Mouse (Mus musculus) myocyte (in vitro differentiated cells): Measurements from ENCODE around the gene Gm11032. TPM values are rescaled to one million over a fixed set of nuclear protein-coding genes. Genes with fewer than 3 reads are reported as not detected.

Experiments used
- H3K27me3 ChIP-seq: one replicate; pipeline ENCODE4 v1.6.1; 2011; ENCODE audit not compliant: control insufficient read depth, insufficient read depth, insufficient read length
- H3K36me3 ChIP-seq: one replicate; pipeline ENCODE4 v1.6.1; 2011; ENCODE audit not compliant: control insufficient read depth, insufficient read depth
- H3K4me2 ChIP-seq: one replicate; pipeline ENCODE4 v1.6.1; 2011; ENCODE audit warnings: low read depth, control low read depth
- H3K4me3 ChIP-seq: one replicate; pipeline ENCODE4 v1.5.1; 2011; ENCODE audit warnings: mild to moderate bottlenecking, control low read depth, moderate library complexity
- H3K79me2 ChIP-seq: one replicate; pipeline ENCODE4 v1.6.1; 2011; ENCODE audit not compliant: control insufficient read depth, insufficient read depth
- H3ac ChIP-seq: one replicate; pipeline ENCODE4 v1.6.1; 2011; ENCODE audit not compliant: control insufficient read depth, insufficient read length
- CEBPB ChIP-seq: IDR thresholded peaks from 2 replicates; pipeline ENCODE4 v1.6.1; 2011; ENCODE audit warnings: mild to moderate bottlenecking, moderate library complexity; ENCODE audit not compliant: poor library complexity, insufficient read depth, severe bottlenecking
- E2F4 ChIP-seq: IDR thresholded peaks from one replicate; pipeline ENCODE4 v1.6.1; 2011; ENCODE audit warnings: mild to moderate bottlenecking, control low read depth, moderate library complexity; ENCODE audit not compliant: insufficient read depth
- MAX ChIP-seq: IDR thresholded peaks from one replicate; pipeline ENCODE4 v1.6.1; 2011; ENCODE audit warnings: low read depth, mild to moderate bottlenecking, control low read depth
- MYOD1 ChIP-seq, 3 experiments: IDR thresholded peaks; one replicate each; pipeline ENCODE4 v1.6.1; 2011; ENCODE audit warnings: control low read depth in 2 of 3, low read depth in 2 of 3, mild to moderate bottlenecking in 2 of 3, moderate library complexity in 1 of 3; ENCODE audit not compliant: insufficient read length in 2 of 3, control insufficient read depth in 1 of 3
- MYOG ChIP-seq, 3 experiments: IDR thresholded peaks; one replicate each; pipeline ENCODE4 v1.6.1; 2011; ENCODE audit warnings: control low read depth in 2 of 3, low read depth in 2 of 3, mild to moderate bottlenecking in 2 of 3; ENCODE audit not compliant: insufficient read length in 2 of 3, control insufficient read depth in 1 of 3, insufficient read depth in 1 of 3
- POLR2A ChIP-seq: IDR thresholded peaks from one replicate; pipeline ENCODE4 v1.6.1; 2011; ENCODE audit warnings: low read depth, mild to moderate bottlenecking, control low read depth, moderate library complexity; ENCODE audit not compliant: insufficient read length
- POLR2AphosphoS2 ChIP-seq: IDR thresholded peaks from one replicate; pipeline ENCODE4 v1.6.1; 2011; ENCODE audit warnings: low read depth, control low read depth; ENCODE audit not compliant: insufficient read length
- REST ChIP-seq: IDR thresholded peaks from one replicate; pipeline ENCODE4 v1.6.1; 2011; ENCODE audit warnings: mild to moderate bottlenecking, control low read depth, moderate library complexity; ENCODE audit not compliant: insufficient read depth, insufficient read length
- SRF ChIP-seq: IDR thresholded peaks from one replicate; pipeline ENCODE4 v1.6.1; 2011; ENCODE audit warnings: low read depth; ENCODE audit not compliant: control insufficient read depth, insufficient read length
- TCF12 ChIP-seq: IDR thresholded peaks from one replicate; pipeline ENCODE4 v1.6.1; 2011; ENCODE audit warnings: mild to moderate bottlenecking, control low read depth; ENCODE audit not compliant: poor library complexity, insufficient read depth, severe bottlenecking
- TCF3 ChIP-seq: IDR thresholded peaks from one replicate; pipeline ENCODE4 v1.6.1; 2011; ENCODE audit warnings: low read depth, control low read depth; ENCODE audit not compliant: insufficient read length
- USF1 ChIP-seq: IDR thresholded peaks from one replicate; pipeline ENCODE4 v1.6.1; 2011; ENCODE audit warnings: low read depth, mild to moderate bottlenecking, control low read depth, moderate library complexity
- polyA plus RNA-seq: library from polyadenylated mRNA; unstranded; fragments of >200 nt; fragmentation: generic; extraction: Trizol; gene quantifications from one replicate; pipeline ENCODE4 v1.2.1, GENCODE M21; 2012; ENCODE audit warnings: missing spikeins

Gene Gm11032
- polyA plus RNA-seq, 1 experiment, result not detected

- Histone ChIP-seq H3K4me2 (no peak overlapping the region), H3ac (no peak overlapping the region), H3K4me3 (no peak overlapping the region), H3K79me2 (no peaks in the 10 kb centered on the region), H3K36me3 (no peaks in the 10 kb centered on the region), H3K27me3 (no peaks in the 10 kb centered on the region)
- TF ChIP-seq MYOD1 (IDR thresholded peaks at IDR 0.05; ENCODE audit: control insufficient read depth in 1 of 3, insufficient read length in 2 of 3, low read depth in 2 of 3) (no peak), POLR2AphosphoS2 (no peak), SRF (no peak), USF1 (no peak), REST (no peak), CEBPB (no peak), MYOG (IDR thresholded peaks at IDR 0.05; ENCODE audit: control insufficient read depth in 1 of 3, insufficient read depth in 1 of 3, insufficient read length in 2 of 3, low read depth in 2 of 3) (no peak), TCF12 (no peak), TCF3 (no peak), MAX (no peak), POLR2A (no peak)
Measured at GRCm38 (mm10) chr11:4599916-4600315, 20.0 kb upstream of the Gm11032 start.

- no peak for TF ChIP-seq CEBPB
- TF ChIP-seq POLR2AphosphoS2, result no peak
- TF ChIP-seq TCF3, result no peak
- no peak for TF ChIP-seq POLR2A
- TF ChIP-seq MYOD1 (IDR thresholded peaks at IDR 0.05; ENCODE audit: control insufficient read depth in 1 of 3, insufficient read length in 2 of 3, low read depth in 2 of 3), result no peak
- no peak for TF ChIP-seq E2F4
- no peak for TF ChIP-seq TCF12
- TF ChIP-seq MYOG (IDR thresholded peaks at IDR 0.05; ENCODE audit: control insufficient read depth in 1 of 3, insufficient read depth in 1 of 3, insufficient read length in 2 of 3, low read depth in 2 of 3), result no peak
- no peak for TF ChIP-seq REST
- TF ChIP-seq MAX, result no peak
- TF ChIP-seq SRF, result no peak
- TF ChIP-seq USF1, result no peak
Measured at GRCm38 (mm10) chr11:4601890-4602289, 18.0 kb upstream of the Gm11032 start.

GRCm38 (mm10) chr11:4602691-4603441 lies 17.0 kb upstream of the Gm11032 start:
- Histone ChIP-seq H3ac (no peak overlapping the region), H3K36me3 (no peaks in the 10 kb centered on the region), H3K27me3 (no peaks in the 10 kb centered on the region), H3K79me2 (no peaks in the 10 kb centered on the region), H3K4me3 (no peak overlapping the region), H3K4me2 (no peak overlapping the region)
- TF ChIP-seq USF1 (no peak), TCF3 (no peak), CEBPB (no peak), MYOD1 (IDR thresholded peaks at IDR 0.05; ENCODE audit: control insufficient read depth in 1 of 3, insufficient read length in 2 of 3, low read depth in 2 of 3) (no peak), TCF12 (no peak), MAX (no peak), SRF (no peak), MYOG (IDR thresholded peaks at IDR 0.05; ENCODE audit: control insufficient read depth in 1 of 3, insufficient read depth in 1 of 3, insufficient read length in 2 of 3, low read depth in 2 of 3) (no peak), POLR2AphosphoS2 (no peak), POLR2A (no peak), E2F4 (no peak), REST (no peak)

More at GRCm38 (mm10) chr11:4601890-4602289, 18.0 kb upstream of the Gm11032 start:
- no peak overlapping the region for H3ac ChIP-seq
- H3K27me3 ChIP-seq, result no peaks in the 10 kb centered on the region
- H3K4me2 ChIP-seq, result no peak overlapping the region
- no peaks in the 10 kb centered on the region for H3K79me2 ChIP-seq
- no peak overlapping the region for H3K4me3 ChIP-seq
- no peaks in the 10 kb centered on the region for H3K36me3 ChIP-seq

- Histone ChIP-seq H3K4me2 (no peak overlapping the region), H3K79me2 (no peaks in the 10 kb centered on the region), H3K36me3 (no peaks in the 10 kb centered on the region), H3ac (no peak overlapping the region), H3K4me3 (no peak overlapping the region), H3K27me3 (no peaks in the 10 kb centered on the region)
- TF ChIP-seq MYOG (IDR thresholded peaks at IDR 0.05; ENCODE audit: control insufficient read depth in 1 of 3, insufficient read depth in 1 of 3, insufficient read length in 2 of 3, low read depth in 2 of 3) (no peak), MAX (no peak)
Measured at GRCm38 (mm10) chr11:4604441-4604840, 15.4 kb upstream of the Gm11032 start.

GRCm38 (mm10) chr11:4605414-4605813 lies 14.5 kb upstream of the Gm11032 start:
- Histone ChIP-seq H3K36me3 (no peaks in the 10 kb centered on the region), H3K27me3 (no peaks in the 10 kb centered on the region), H3K4me2 (no peak overlapping the region), H3ac (no peak overlapping the region), H3K4me3 (no peak overlapping the region), H3K79me2 (no peaks in the 10 kb centered on the region)
- TF ChIP-seq CEBPB (no peak), E2F4 (no peak), POLR2AphosphoS2 (no peak), MAX (no peak)
